Mouse (Mus musculus): Measurements from ENCODE around the gene Dbnl. TPM values are rescaled to one million over a fixed set of nuclear protein-coding genes. Genes with fewer than 3 reads are reported as not detected.

Dbnl gene
- polyA plus RNA-seq, 2 experiments: 31.3 to 35.9 TPM

GRCm38 (mm10) chr11:5785732-5786131, 2.6 kb upstream of the Dbnl start:
- TF ChIP-seq EP300 (IDR thresholded peaks at IDR 0.05; ENCODE audit: low read depth) (no peak), CTCF (IDR thresholded peaks at IDR 0.05; ENCODE audit: low read depth) (no peak)
- no peaks in the 10 kb centered on the region for H3K9me3 ChIP-seq (ENCODE audit: control insufficient read depth, low read length)
- H3K4me1 ChIP-seq (replicated peaks; ENCODE audit: control insufficient read depth in 2 of 2, insufficient read depth in 2 of 2, low read length in 1 of 2): peaks cover 27 to 33% of the 10 kb centered on the region in 2 experiments
- no peaks in the 10 kb centered on the region for H3K36me3 ChIP-seq (replicated peaks; ENCODE audit: control insufficient read depth, insufficient read depth, low read depth)
- no peak overlapping the region for H3K9ac ChIP-seq (replicated peaks)
- no peak overlapping the region for H3K27ac ChIP-seq
- ATAC-seq (ENCODE audit: insufficient read depth): no peak
- H3K27me3 ChIP-seq (ENCODE audit: control insufficient read depth, insufficient read depth, low read length): no peaks in the 10 kb centered on the region
- H3K4me2 ChIP-seq (ENCODE audit: low read depth): no peak overlapping the region
- no peak overlapping the region for H3K4me3 ChIP-seq (ENCODE audit: insufficient read depth in 1 of 2, low read depth in 2 of 2, low read length in 2 of 2)
- DNase-seq (ENCODE audit: low read depth in 3 of 3, low spot score in 3 of 3): no peak

- TF ChIP-seq EP300 (IDR thresholded peaks at IDR 0.05; ENCODE audit: low read depth): no peak
- no peak for TF ChIP-seq CTCF (IDR thresholded peaks at IDR 0.05; ENCODE audit: low read depth)
- ATAC-seq (ENCODE audit: insufficient read depth) (no peak), DNase-seq (ENCODE audit: low read depth in 3 of 3, low spot score in 3 of 3) (no peak)
- Histone ChIP-seq H3K9ac (replicated peaks) (peak overlapping the region; percentile 88), H3K9me3 (ENCODE audit: control insufficient read depth, low read length) (no peaks in the 10 kb centered on the region), H3K27me3 (ENCODE audit: control insufficient read depth, insufficient read depth, low read length) (no peaks in the 10 kb centered on the region), H3K4me3 (ENCODE audit: insufficient read depth in 1 of 2, low read depth in 2 of 2, low read length in 2 of 2) (peak overlapping the region; percentile 65 to 75), H3K4me1 (replicated peaks; ENCODE audit: control insufficient read depth in 2 of 2, insufficient read depth in 2 of 2, low read length in 1 of 2) (peaks cover 20 to 24% of the 10 kb centered on the region in 2 experiments), H3K4me2 (ENCODE audit: low read depth) (peak overlapping the region; percentile 99), H3K27ac (peak overlapping the region; percentile 97), H3K36me3 (replicated peaks; ENCODE audit: control insufficient read depth, insufficient read depth, low read depth) (peaks cover 2% of the 10 kb centered on the region; the same call in 1 of the 2 replicates)
- 17% methylated on average over 8 of the region's 8 CpGs for WGBS (ENCODE audit: insufficient replicate concordance)
Measured at GRCm38 (mm10) chr11:5787671-5788055, 625 bp upstream of the Dbnl start.

- DNase-seq (ENCODE audit: low read depth in 3 of 3, low spot score in 3 of 3) (peak in 1 of 3 experiments; percentile 49), ATAC-seq (ENCODE audit: insufficient read depth) (no peak)
- Histone ChIP-seq H3K9me3 (ENCODE audit: control insufficient read depth, low read length) (no peaks in the 10 kb centered on the region), H3K4me3 (ENCODE audit: insufficient read depth in 1 of 2, low read depth in 2 of 2, low read length in 2 of 2) (peak overlapping the region; percentile 75 to 82), H3K36me3 (replicated peaks; ENCODE audit: control insufficient read depth, insufficient read depth, low read depth) (peaks cover 9% of the 10 kb centered on the region), H3K4me1 (replicated peaks; ENCODE audit: control insufficient read depth in 2 of 2, insufficient read depth in 2 of 2, low read length in 1 of 2) (peaks cover 17 to 22% of the 10 kb centered on the region in 2 experiments), H3K27ac (peak overlapping the region; percentile 97), H3K4me2 (ENCODE audit: low read depth) (peak overlapping the region; percentile 99), H3K27me3 (ENCODE audit: control insufficient read depth, insufficient read depth, low read length) (no peaks in the 10 kb centered on the region), H3K9ac (replicated peaks) (peak overlapping the region; percentile 96)
- TF ChIP-seq CTCF (IDR thresholded peaks at IDR 0.05; ENCODE audit: low read depth): peak; percentile 53
- no peak for TF ChIP-seq EP300 (IDR thresholded peaks at IDR 0.05; ENCODE audit: low read depth)
- 31% methylated on average over 6 of the region's 6 CpGs for WGBS (ENCODE audit: insufficient replicate concordance)
Measured at GRCm38 (mm10) chr11:5789071-5789753, 924 bp downstream of the Dbnl start.

DNA sequence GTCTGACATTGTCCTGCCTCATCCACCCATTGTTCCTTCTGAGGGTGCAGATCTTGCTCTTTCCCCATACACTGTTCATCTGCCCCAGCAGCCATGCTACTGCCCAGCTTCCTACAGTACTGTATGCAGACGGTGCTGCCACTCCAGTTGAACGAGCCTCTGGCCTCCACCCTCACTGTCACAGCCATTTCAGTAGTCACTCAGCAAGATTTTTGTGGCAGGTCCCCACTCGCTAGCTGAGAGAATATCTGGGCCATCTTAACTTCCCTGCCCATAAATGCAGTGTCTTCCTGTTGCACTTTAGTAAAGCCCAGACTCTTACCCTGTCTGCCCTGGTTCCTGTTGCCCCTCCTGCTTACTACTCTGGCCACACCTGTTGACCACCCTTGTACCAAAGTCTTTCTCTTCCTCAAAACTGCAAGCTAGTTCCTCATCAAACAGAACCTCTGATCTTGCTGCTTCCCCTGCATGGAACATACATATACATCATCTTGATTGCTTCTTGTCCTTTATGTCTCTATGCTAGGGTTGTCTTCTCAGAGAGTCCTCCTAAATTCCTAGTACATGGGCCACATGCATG, 1.6 kb downstream of the Dbnl start:
- no peaks in the 10 kb centered on the region for H3K27me3 ChIP-seq (ENCODE audit: control insufficient read depth, insufficient read depth, low read length)
- H3K27ac ChIP-seq: peak overlapping the region; percentile 97
- no peaks in the 10 kb centered on the region for H3K9me3 ChIP-seq (ENCODE audit: control insufficient read depth, low read length)
- H3K4me1 ChIP-seq (replicated peaks; ENCODE audit: control insufficient read depth in 2 of 2, insufficient read depth in 2 of 2, low read length in 1 of 2): peaks cover 17 to 22% of the 10 kb centered on the region in 2 experiments
- peak overlapping the region; percentile 75 to 82 for H3K4me3 ChIP-seq (ENCODE audit: insufficient read depth in 1 of 2, low read depth in 2 of 2, low read length in 2 of 2)
- no peak for TF ChIP-seq CTCF (IDR thresholded peaks at IDR 0.05; ENCODE audit: low read depth)
- TF ChIP-seq EP300 (IDR thresholded peaks at IDR 0.05; ENCODE audit: low read depth): no peak
- ATAC-seq (ENCODE audit: insufficient read depth): no peak
- peak overlapping the region; percentile 99 for H3K4me2 ChIP-seq (ENCODE audit: low read depth)
- peak overlapping the region; percentile 96 for H3K9ac ChIP-seq (replicated peaks)
- peaks cover 11% of the 10 kb centered on the region for H3K36me3 ChIP-seq (replicated peaks; ENCODE audit: control insufficient read depth, insufficient read depth, low read depth)
- DNase-seq (ENCODE audit: low read depth in 3 of 3, low spot score in 3 of 3): no peak
- 33% methylated on average over 3 of the region's 3 CpGs for WGBS (ENCODE audit: insufficient replicate concordance)

DNA sequence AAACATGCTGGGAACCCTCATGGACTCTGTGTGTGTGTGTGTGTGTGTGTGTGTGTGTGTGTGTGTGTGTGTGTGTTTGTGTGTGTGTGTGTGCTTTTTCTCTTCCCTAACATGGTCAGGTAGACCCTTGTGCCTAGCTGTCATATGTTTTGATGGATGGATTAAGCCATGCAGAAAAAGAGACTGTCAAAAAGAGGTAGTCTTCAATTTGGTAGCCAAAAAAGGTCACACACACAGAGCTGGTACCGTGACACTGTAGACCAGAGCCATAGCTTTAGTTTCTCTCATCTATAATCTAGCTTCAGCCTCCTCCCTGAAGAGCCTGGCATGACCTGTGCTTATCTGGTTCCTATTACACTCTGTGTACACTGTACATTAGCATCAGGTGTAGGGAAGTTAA, 2.1 kb downstream of the Dbnl start:
- H3K9ac ChIP-seq (replicated peaks): no peak overlapping the region
- no peak overlapping the region for H3K27ac ChIP-seq
- no peak for DNase-seq (ENCODE audit: low read depth in 3 of 3, low spot score in 3 of 3)
- ATAC-seq (ENCODE audit: insufficient read depth): no peak
- H3K4me2 ChIP-seq (ENCODE audit: low read depth): no peak overlapping the region
- peaks cover 17% of the 10 kb centered on the region for H3K36me3 ChIP-seq (replicated peaks; ENCODE audit: control insufficient read depth, insufficient read depth, low read depth)
- no peaks in the 10 kb centered on the region for H3K9me3 ChIP-seq (ENCODE audit: control insufficient read depth, low read length)
- no peaks in the 10 kb centered on the region for H3K27me3 ChIP-seq (ENCODE audit: control insufficient read depth, insufficient read depth, low read length)
- TF ChIP-seq CTCF (IDR thresholded peaks at IDR 0.05; ENCODE audit: low read depth) (no peak), EP300 (IDR thresholded peaks at IDR 0.05; ENCODE audit: low read depth) (no peak)
- whole genome bisulfite sequencing (ENCODE audit: insufficient replicate concordance): 100% methylated on average over 1 of the region's 1 CpGs
- no peak overlapping the region for H3K4me3 ChIP-seq (ENCODE audit: insufficient read depth in 1 of 2, low read depth in 2 of 2, low read length in 2 of 2)
- peaks cover 17 to 22% of the 10 kb centered on the region in 2 experiments for H3K4me1 ChIP-seq (replicated peaks; ENCODE audit: control insufficient read depth in 2 of 2, insufficient read depth in 2 of 2, low read length in 1 of 2)
